Mouse (Mus musculus) small intestine, adult 2 months (tissue): ENCODE data around the gene Atg2b.

Experiments
- CTCF ChIP-seq: fragments of 200-500 bp; IDR thresholded peaks from 2 replicates; pipeline ENCODE4 v1.5.1; 2012; ENCODE audit warnings: low read depth, mild to moderate bottlenecking, control low read depth, inconsistent platforms, low read length, moderate library complexity, mixed read lengths; ENCODE audit not compliant: insufficient replicate concordance, insufficient read length; ENCODE audit errors: extremely low read depth
- POLR2A ChIP-seq: fragments of 200-500 bp; IDR thresholded peaks from 2 replicates; pipeline ENCODE4 v1.6.1; 2012; ENCODE audit warnings: low read depth, mild to moderate bottlenecking, control low read depth, inconsistent platforms, low read length, moderate library complexity

DNA sequence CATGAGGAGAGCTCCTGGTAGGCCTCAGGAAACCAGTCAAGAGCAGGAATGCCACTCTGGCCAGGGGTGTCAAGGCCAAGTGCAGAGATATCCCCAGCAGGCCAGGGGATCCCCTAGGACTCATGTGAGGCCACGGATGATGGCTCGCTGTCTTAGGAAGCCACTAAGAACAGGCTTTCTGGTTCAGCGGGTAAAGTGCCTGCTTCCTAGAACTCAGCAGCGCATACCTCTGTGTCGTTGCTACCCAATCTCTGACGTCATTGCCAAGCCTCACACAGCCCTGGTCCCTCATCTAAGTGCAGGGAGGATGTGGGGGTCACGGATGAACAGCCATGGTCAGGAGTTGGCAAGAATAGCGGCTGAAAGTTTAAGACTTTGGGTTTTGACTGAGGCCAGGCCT is 87.9 kb downstream of the Atg2b start:
- TF ChIP-seq CTCF: no peak
- no peak for TF ChIP-seq POLR2A
